Mouse (Mus musculus): Measurements from ENCODE around the gene Gpc1.
A peak's percentile ranks its signal among the peaks of the same experiment; 100 is the strongest.

Gene Gpc1

GRCm38 (mm10) chr1:92814319-92814718 lies 17.1 kb upstream of the Gpc1 start:
- TF ChIP-seq GATA4 (IDR thresholded peaks at IDR 0.05; ENCODE audit: insufficient replicate concordance, low read length): no peak

- TF ChIP-seq GATA4 (IDR thresholded peaks at IDR 0.05; ENCODE audit: insufficient replicate concordance, low read length): no peak
Measured at GRCm38 (mm10) chr1:92815100-92815499, 16.3 kb upstream of the Gpc1 start.

DNA sequence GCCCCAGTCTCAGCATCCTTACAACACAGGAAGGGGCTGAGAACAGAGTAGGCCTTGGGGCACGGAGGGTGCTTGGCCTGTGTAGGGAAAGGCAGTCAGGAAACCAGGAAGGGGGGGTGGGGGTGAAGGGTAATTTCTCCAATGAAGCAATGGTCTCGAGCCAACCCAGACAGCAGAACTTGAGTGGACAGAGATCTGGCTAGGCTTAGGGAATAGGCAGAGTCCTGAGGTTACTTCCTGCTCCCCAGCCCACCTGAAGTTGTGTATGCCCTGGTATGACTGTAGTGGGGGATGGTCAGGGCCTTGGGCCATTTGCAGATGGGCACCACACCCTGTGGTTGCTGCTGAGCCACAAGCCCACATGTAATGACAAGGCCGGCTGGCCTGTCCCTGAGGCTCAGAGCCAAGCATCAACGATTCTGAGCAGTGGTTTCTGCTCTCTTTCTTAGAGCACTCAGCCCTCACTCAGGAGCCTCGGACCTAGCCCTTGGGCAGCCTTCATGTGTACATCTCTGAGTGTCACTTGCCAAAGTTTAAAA lies 15.6 kb upstream of the Gpc1 start:
- TF ChIP-seq GATA4 (IDR thresholded peaks at IDR 0.05; ENCODE audit: insufficient replicate concordance, low read length): no peak

DNA sequence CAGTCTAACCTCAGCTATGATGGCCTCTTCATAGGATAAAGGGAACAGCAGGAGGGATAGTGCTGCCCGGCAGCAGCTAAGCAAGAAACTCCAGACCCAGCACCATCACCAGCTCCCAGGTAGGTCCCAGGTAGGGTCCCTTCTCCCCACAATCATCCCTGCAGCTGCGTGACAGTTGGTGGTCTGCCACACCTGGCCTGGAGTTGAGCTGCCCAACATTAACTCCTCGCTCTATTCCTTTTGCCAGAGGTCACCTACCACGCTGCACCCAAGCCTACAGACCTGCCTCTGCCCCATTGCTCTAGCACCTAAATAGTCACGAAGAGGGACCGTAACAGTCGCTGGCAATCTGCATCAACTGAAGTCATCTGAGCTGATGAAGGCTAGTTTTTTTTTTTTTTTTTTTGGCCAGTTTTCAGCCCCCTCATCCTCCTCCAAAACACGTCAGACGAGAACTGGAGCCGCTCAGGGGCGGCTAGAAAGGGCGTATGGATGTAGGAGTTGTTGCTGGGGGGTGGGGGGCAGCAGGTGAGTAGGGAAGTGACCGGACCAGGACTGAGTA lies 738 bp upstream of the Gpc1 start:
- TF ChIP-seq GATA4 (IDR thresholded peaks at IDR 0.05; ENCODE audit: insufficient replicate concordance, low read length): no peak

DNA sequence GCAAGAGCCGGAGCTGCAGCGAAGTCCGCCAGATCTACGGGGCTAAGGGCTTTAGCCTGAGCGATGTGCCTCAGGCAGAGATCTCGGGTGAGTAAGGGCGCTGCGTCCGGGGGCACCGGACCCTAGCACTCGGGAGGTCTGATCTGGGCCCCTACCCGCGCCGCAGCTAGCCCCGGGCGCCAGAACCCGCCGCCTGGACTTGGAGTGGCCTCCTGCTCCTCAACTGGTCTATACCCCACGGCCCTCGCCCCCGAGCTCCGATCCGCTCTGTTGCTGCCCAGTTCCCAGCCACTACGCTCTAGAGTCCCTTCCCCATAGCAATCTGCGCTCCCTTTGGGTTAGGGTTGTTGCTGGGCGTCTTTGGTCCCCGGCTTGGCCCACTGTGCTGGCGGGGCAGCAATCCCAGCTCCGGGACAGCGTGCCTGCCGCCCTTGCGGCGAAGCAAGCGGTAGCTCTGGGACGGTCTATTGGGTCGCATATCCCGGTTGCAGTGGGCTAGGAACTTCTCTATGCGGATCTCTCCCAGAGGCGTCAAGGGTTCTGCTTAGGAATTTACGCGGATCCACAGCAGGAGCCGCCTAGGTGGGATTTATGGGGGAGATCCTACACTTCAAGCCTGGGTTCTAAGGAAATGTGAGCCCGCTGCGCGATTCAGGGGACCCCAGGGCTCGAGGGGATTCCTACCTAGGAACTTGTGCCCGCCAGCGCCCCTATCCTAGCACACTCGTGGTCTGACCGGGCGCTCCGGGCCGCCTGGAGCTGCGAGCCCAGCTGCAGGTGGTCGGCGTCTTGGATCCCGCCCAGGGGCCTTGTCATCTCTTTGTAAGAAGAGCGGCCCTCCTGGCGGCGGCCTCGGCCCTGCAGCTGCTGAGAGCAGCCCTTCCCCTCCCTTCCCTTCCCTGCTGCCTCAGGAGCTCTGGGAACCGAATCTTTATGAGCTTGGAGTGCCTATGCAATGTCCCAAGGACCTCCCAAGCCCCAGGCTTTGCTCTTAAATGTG lies 866 bp downstream of the Gpc1 start:
- no peak for TF ChIP-seq GATA4 (IDR thresholded peaks at IDR 0.05; ENCODE audit: insufficient replicate concordance, low read length)

DNA sequence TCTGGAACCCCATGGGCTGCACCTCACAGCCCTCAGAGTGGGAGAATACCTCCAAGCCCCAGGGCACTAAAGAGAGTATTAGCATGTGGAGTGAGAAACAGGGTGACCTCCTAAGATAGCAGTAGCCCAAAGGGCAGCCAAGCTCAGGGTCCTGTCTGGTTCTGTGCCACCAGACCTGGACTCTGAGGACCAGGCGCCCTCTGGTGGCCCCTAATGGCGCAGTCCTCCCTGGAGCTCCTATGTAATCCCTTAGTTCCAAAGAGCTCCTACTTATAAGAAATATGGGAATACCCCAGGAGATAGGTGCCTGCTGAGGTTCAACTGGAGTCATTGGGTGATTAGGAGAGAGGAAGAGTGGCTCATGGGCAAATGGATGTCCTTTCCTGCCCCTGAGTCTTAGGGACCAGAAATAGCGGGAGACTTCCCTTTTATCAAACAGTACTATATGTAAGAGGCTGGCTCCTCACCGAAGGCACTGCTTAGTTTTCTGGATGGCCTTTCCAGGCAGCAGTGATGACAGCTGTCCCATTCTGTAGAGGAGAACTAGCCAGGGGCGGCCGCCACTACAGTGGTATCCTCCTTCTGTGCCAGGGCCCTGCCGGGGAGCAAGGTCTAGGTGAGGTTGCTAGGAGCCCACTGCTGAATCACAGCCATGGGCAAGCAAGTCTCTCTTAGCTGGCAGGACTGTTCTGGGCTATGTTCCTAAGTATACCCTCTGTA lies 2.7 kb downstream of the Gpc1 start:
- peak; percentile 43; the same call in 1 of the 2 replicates for TF ChIP-seq GATA4 (IDR thresholded peaks at IDR 0.05; ENCODE audit: insufficient replicate concordance, low read length)

- no peak for TF ChIP-seq GATA4 (IDR thresholded peaks at IDR 0.05; ENCODE audit: insufficient replicate concordance, low read length)
Measured at GRCm38 (mm10) chr1:92837931-92838833, 6.7 kb downstream of the Gpc1 start.

DNA sequence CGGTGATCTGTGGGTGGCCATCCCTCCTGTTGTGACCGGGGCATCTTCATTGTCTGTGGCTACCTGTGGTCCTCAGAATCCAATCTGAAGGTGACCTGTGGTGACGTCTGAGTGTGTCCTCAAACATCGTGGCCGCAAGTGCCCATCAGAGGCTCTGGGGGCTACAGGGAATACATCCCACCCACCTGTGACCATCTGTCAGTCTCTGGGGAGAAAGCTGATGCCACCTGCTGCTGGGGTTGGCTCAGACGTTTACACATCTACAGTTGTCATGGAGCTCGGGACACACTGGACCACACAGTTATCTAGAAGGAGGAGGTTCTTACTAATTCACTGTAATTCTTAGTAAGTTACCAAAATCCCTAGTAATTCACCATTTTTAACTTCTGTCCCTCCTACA lies 7.8 kb downstream of the Gpc1 start:
- TF ChIP-seq GATA4 (IDR thresholded peaks at IDR 0.05; ENCODE audit: insufficient replicate concordance, low read length): no peak

DNA sequence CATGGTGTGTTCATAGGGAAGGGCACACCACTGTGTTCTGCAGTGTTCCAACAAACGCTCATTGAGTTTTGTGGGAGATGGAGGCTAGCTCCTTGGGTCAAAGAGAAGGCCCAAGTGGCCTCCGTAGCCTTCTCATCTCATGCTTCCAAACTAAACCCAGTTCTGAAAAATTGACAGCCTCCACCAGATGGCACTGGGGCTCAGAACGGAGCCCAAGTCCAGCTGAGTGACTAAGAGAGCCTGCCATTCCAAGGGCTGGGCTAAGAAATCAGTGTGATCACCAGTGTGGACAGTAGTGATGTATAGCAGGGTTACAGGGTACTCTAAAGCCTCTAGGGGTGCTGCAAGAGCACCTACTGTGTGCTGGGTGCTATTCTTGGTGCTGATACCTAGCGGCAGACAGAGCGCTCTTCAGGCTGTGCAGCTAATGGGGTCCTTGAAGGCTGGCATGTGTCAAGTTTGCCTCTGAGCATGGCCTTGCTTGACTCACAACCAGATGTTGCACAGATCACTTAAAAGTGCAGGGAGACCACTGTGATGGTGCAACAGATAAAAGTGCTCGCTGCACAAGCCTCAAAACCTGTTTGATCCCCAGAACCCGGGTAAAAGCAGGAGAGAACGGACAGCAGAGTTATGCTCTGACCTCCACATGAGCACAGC lies 8.9 kb downstream of the Gpc1 start:
- TF ChIP-seq GATA4 (IDR thresholded peaks at IDR 0.05; ENCODE audit: insufficient replicate concordance, low read length): no peak

DNA sequence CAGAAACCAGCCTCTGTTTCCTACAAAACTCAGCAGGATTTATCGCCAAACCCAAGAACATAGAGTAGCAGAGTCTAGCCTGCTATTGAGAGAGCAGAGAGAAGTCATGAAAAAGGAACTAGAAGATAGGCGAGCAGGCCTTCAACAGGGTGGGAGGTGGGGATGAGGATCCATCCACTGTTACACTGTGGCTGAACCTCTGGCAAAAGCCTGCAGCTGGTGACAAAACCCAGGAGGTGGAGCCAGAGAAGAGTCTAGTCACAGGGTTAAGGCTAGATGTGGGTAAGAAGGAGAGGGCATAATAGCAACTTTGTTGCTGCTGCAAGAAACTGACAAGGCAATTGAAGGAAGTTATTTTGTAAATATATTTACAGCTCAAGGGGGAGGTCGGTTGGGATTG lies 10.0 kb downstream of the Gpc1 start:
- no peak for TF ChIP-seq GATA4 (IDR thresholded peaks at IDR 0.05; ENCODE audit: insufficient replicate concordance, low read length)

DNA sequence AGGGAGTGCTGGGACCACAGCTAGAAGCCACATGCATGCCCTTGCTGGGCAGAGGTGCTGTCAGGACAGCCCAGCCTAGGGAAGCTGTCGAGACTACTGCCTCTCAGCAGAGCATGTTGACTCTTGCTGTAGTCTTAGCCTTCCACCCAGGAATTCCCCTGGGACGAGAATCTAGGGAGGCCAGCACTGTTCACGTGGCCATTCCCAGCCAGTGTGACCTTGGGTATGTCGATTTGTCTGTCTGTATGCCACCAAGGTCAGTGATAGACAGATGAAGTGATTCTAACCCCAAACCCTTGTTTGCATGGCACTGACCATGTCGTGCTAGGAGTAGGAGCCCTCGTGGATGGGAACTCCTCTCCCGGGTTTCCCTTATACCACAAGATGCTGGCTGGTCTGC lies 14.4 kb downstream of the Gpc1 start:
- no peak for TF ChIP-seq GATA4 (IDR thresholded peaks at IDR 0.05; ENCODE audit: insufficient replicate concordance, low read length)

- no peak for TF ChIP-seq GATA4 (IDR thresholded peaks at IDR 0.05; ENCODE audit: insufficient replicate concordance, low read length)
Measured at GRCm38 (mm10) chr1:92847873-92848839, 16.7 kb downstream of the Gpc1 start.

DNA sequence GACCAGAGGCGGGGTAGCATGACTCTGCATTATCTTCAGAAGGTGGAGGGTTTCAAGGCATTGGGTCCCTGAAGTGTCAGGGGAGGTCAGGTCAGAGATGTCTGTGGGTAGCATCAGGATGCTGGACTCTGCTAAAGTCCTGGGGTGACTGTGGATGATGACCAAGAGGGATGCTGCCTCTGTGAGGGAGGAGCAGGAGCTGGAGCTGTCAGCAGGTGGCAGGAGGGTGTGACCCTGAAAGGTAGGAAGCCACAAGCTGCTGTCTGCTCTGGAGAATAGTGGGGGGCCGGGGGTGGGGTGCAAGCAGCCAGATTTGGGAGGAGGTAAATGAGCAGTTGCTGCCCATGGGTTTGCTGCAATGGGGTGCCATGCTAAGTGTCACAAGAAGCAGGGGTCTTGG lies 18.0 kb downstream of the Gpc1 start:
- TF ChIP-seq GATA4 (IDR thresholded peaks at IDR 0.05; ENCODE audit: insufficient replicate concordance, low read length): no peak
